Mouse (Mus musculus) right cerebral cortex, postnatal 10 days (tissue): ENCODE results near the gene Ccdc62.
A peak's percentile ranks its signal among the peaks of the same experiment; 100 is the strongest.

Experiments used
- DNase-seq, 2 experiments: peaks; one replicate each; pipeline ENCODE4 v3.0.0; 2021; ENCODE audit warnings: low spot score in 2 of 2

Ccdc62 gene

GRCm38 (mm10) chr5:123935931-123936330 is 5.5 kb downstream of the Ccdc62 start:
- no peak for DNase-seq

GRCm38 (mm10) chr5:123938479-123938878 is 8.0 kb downstream of the Ccdc62 start:
- DNase-seq, result no peak

- no peak for DNase-seq
Observed at GRCm38 (mm10) chr5:123946546-123946945, 16.1 kb downstream of the Ccdc62 start.

- DNase-seq, result no peak
Observed at GRCm38 (mm10) chr5:123947041-123947761, 16.7 kb downstream of the Ccdc62 start.

- DNase-seq, result peak in 1 of 2 experiments; percentile 59
Observed at GRCm38 (mm10) chr5:123952365-123953045, 22.0 kb downstream of the Ccdc62 start.

- DNase-seq, result no peak
Observed at GRCm38 (mm10) chr5:123957213-123957612, 26.7 kb downstream of the Ccdc62 start.

GRCm38 (mm10) chr5:123959018-123959417 is 28.5 kb downstream of the Ccdc62 start:
- no peak for DNase-seq

GRCm38 (mm10) chr5:123960129-123960528 is 29.6 kb downstream of the Ccdc62 start:
- DNase-seq, result no peak

GRCm38 (mm10) chr5:123961046-123961445 is 30.6 kb downstream of the Ccdc62 start:
- no peak for DNase-seq

- DNase-seq, result no peak
Observed at GRCm38 (mm10) chr5:123964208-123964607, 33.7 kb downstream of the Ccdc62 start.

GRCm38 (mm10) chr5:123966759-123967158 is 36.3 kb downstream of the Ccdc62 start:
- DNase-seq, result no peak

GRCm38 (mm10) chr5:123968468-123968867 is 38.0 kb downstream of the Ccdc62 start:
- no peak for DNase-seq

- no peak for DNase-seq
Observed at GRCm38 (mm10) chr5:123969216-123969615, 38.7 kb downstream of the Ccdc62 start.

GRCm38 (mm10) chr5:123970576-123970975 is 40.1 kb downstream of the Ccdc62 start:
- no peak for DNase-seq

GRCm38 (mm10) chr5:123972453-123972852 is 42.0 kb downstream of the Ccdc62 start:
- no peak for DNase-seq

- peak; percentile 81 to 84 for DNase-seq
Observed at GRCm38 (mm10) chr5:123973299-123974178, 43.1 kb downstream of the Ccdc62 start, which contains the start of gene Hip1r. TSS of gene Hip1r (plus strand) at chr5:123973628.

GRCm38 (mm10) chr5:123974179-123974485 is 43.7 kb downstream of the Ccdc62 start:
- no peak for DNase-seq

- no peak for DNase-seq
Observed at GRCm38 (mm10) chr5:123974616-123975111, 44.2 kb downstream of the Ccdc62 start.

- DNase-seq, result no peak
Observed at GRCm38 (mm10) chr5:123975668-123976180, 45.2 kb downstream of the Ccdc62 start.

GRCm38 (mm10) chr5:123977231-123977630 is 46.8 kb downstream of the Ccdc62 start:
- no peak for DNase-seq

- DNase-seq, result no peak
Observed at GRCm38 (mm10) chr5:123978131-123978530, 47.7 kb downstream of the Ccdc62 start.
